Mouse (Mus musculus): ENCODE results near the gene Ptpn1.

Gene Ptpn1

GRCm38 (mm10) chr2:167948047-167948446 lies 16.2 kb downstream of the Ptpn1 start:
- DNase-seq = peak in 1 of 2 experiments; percentile 60

DNA sequence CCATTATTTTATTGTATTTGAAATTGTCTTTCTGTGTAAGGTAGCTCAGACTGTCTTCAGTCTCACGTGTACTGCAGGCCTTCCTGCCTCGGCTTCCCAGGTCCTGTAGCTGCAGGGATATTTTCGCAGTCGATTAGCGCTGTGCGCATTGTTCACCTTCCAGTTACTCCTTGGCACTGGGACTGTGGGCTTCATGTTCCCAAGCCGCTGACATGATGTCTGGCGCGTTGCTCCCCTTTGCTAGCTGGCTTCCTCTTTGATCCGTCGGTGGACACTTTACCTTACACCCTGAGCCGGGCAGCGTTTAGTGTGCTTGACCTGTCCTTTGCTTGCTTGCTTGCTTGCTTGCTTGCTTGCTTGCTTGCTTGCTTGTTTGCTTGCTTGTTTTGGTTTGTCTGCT lies 16.7 kb downstream of the Ptpn1 start:
- DNase-seq = no peak

GRCm38 (mm10) chr2:167949250-167949649 lies 17.4 kb downstream of the Ptpn1 start:
- DNase-seq = no peak

GRCm38 (mm10) chr2:167949808-167950207 lies 18.0 kb downstream of the Ptpn1 start:
- DNase-seq = no peak

GRCm38 (mm10) chr2:167950681-167951080 lies 18.8 kb downstream of the Ptpn1 start:
- DNase-seq = peak; percentile 80 to 94

GRCm38 (mm10) chr2:167951301-167952211 lies 19.7 kb downstream of the Ptpn1 start:
- DNase-seq = no peak

GRCm38 (mm10) chr2:167953819-167954218 lies 22.0 kb downstream of the Ptpn1 start:
- DNase-seq = no peak

GRCm38 (mm10) chr2:167954928-167955327 lies 23.1 kb downstream of the Ptpn1 start:
- DNase-seq = no peak

DNA sequence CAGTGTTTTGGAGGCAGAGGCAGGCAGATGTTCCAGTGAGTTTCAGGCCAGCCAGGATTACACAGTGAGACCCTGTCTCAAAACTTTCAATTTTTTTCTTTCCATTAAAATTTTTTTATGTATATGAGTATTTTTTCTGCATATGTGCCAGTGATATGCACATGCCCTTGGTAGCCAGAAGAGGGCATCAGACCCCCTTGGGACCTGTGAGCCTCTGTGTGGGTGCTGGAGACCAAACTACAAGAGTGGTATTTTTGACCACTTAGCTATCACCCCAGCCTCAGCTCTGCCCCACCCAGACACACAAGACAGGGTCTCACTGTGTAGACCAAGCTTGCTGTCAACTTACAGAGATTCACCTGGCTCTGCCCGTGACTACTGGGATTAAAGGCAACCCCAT lies 25.7 kb downstream of the Ptpn1 start:
- peak in 1 of 2 experiments; percentile 34 for DNase-seq

GRCm38 (mm10) chr2:167958082-167958788 lies 26.4 kb downstream of the Ptpn1 start:
- peak; percentile 79 to 86 for DNase-seq

GRCm38 (mm10) chr2:167958843-167959242 lies 27.0 kb downstream of the Ptpn1 start:
- DNase-seq = peak; percentile 92 to 96

- DNase-seq = peak; percentile 35 to 75
Observed at GRCm38 (mm10) chr2:167959384-167959911, 27.6 kb downstream of the Ptpn1 start.

- peak in 1 of 2 experiments; percentile 38 for DNase-seq
Observed at GRCm38 (mm10) chr2:167959996-167960395, 28.1 kb downstream of the Ptpn1 start.

DNA sequence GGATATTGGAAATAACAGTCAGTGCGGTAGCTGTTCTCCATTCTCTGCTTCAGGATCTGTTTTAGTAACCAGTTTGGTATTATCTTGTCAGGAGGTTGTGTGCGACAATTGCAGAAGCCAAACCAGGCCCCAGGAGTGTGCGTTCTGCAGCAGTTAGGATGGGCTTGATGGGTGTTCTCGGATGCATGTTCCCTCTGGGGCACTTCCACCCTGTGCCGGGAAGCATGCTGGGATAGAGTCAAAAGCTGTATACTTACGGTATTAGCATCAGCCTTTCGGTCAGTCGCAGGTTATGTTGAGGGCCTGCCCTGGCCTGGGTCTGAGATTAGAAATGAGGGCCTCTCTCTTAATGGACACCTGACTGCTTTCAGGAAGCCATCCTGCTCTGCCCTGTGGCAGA lies 28.7 kb downstream of the Ptpn1 start:
- DNase-seq = no peak

DNA sequence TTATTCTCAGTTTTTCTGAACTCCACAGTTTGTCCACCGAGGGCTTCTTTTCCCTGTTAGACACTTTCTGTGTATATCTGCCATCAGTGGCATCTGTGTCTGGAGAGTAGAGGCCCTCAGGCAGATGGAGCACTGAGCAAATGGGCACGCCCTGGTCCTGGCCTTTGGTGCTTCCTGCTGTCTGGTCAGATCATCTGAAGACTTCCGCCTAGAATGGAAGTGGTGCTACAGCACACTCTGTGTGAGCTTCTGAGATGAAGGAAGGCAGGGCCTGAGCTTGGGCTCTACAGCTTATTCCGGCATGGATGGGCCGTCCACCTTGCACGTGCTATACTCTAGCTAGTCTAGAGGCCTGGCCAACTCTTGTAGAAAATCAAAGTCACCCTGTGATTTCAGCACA lies 30.5 kb downstream of the Ptpn1 start:
- peak; percentile 35 to 71 for DNase-seq

DNA sequence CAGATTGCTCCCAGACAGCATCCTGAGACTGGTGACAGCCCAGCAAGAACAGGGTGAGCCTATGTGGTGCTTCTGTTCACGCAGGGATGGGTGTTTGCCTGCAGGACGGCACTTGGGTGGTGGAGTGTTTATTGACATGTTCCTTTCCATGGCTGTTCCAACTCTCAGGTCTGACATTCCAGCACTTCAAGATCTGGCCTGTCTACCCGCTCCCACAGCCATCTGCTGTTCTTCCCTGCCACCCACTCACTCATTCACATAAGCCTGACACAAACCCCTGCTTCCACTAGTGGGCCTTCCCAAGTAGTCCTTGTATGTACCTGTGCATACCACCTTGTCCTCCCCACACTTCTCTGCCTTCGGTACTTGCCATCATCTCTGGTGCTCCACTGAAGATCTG lies 31.3 kb downstream of the Ptpn1 start:
- no peak for DNase-seq

DNA sequence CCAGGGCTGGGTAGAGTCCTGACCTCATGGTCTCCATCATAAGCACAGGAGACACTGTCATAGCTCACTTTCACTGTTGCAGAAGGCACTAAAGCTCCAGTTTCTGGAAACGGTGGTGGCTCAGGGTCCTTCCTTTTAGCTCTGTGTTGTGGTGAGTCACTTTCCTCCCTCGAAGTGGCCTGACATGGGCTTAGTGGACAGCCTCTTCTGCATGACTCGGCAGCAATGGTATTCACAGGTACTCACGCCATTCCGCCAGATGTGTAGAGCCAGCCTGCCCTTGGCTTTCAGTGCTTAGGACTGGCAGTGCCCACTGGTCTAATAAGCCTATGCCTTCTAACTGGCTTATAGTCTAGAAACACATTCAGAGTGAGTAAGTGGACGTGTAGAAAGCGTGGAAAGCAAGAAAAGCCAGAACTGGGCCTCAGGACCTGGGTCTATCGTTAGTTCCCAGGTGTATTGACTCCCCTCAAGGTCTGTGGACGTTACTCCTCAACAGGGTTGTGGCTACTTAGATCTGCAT lies 32.0 kb downstream of the Ptpn1 start:
- peak in 1 of 2 experiments; percentile 38 for DNase-seq

- no peak for DNase-seq
Observed at GRCm38 (mm10) chr2:167964320-167964719, 32.5 kb downstream of the Ptpn1 start.

DNA sequence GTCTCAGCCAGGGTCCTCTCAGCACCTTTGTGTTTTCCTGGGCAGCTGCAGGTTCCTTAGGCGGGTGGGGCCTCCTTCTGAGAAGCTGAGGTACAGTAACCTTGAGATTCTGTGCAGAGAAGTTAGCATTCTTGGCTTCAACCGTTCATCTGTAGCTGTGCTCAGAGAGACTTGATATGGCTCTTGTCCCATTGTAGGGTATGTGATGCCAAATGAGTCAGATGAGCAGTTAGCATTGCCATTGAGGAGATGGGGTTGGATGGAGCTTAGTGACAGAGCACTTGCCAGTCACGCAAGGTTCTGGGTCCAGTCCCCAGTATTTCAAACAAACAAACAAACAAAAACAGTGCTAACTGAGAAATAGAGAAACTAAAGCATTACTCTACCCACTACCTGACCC lies 34.1 kb downstream of the Ptpn1 start:
- no peak for DNase-seq

DNA sequence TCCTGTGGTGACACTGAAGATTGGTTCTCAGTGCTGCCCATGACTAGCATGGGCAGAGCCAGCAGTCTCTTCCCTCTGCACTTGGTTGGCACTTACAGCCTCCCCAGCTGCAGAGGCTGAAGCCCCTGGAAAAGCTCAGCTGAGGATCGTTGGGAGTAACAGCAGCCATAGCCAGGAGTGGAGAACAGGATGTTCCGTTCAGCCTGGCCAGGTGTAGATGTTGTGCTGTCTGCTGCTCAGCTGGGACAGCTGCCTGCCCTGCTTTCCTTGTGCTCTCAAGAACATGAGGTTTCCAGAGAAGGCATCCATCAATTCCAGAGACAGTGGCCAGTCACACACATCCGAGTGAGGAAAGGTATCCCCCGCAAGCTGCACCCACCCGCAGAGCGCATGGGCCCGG lies 36.6 kb downstream of the Ptpn1 start:
- no peak for DNase-seq

GRCm38 (mm10) chr2:167969851-167970541 lies 38.1 kb downstream of the Ptpn1 start:
- no peak for DNase-seq

- no peak for DNase-seq
Observed at GRCm38 (mm10) chr2:167972146-167972545, 40.3 kb downstream of the Ptpn1 start.

DNA sequence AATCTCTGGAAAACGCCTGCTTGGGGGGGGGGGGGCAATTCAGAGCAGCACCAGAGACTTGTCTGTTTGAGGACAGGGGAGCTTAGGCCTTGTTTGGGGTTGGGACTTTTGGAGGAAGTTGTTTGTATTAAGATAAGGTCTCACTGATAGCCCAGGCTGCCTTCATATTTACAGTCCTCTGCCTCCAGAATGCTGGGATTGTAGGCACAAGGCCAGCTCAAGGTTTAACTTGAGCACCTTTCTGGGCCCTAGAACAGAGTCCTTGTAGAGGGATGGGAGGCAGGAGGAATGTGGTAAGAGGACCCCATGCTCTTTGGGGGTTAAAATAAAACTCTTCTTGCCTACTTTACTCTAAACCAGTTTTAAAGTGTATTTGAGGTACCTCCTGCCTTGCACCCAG lies 41.0 kb downstream of the Ptpn1 start:
- DNase-seq = no peak

Measured in kidney, postnatal 25 days (tissue).